ENCODE assay signal across 15 mouse cellular contexts in genomic region chr16:97872657-97873056, GRCm38 (mm10). TPM values are rescaled to one million over a fixed set of nuclear protein-coding genes. Genes with fewer than 3 reads are reported as not detected.
DNase-seq lines count a peak whose midpoint lies in the region; ATAC-seq and TF ChIP-seq lines count a peak whose summit lies in the region.
"Had no signal": no experiment of that assay in that cellular context is flagged by ENCODE, and none has a peak within 500 bp of the region (broad histone marks: within the 10 kb centered on the region; RNA-seq: fewer than 3 reads in every experiment).

No protein-coding gene starts in this region.

- H3K36me3 ChIP-seq in hindbrain, postnatal 0 days (ENCODE audit: insufficient read depth, low read length) = peaks cover 27% of the 10 kb centered on the region
- H3K36me3 ChIP-seq in hindbrain, embryonic 14.5 days (replicated peaks; ENCODE audit: control insufficient read depth, insufficient read depth) = peaks cover 27% of the 10 kb centered on the region
- H3K36me3 ChIP-seq in kidney, postnatal 0 days (ENCODE audit: insufficient read depth, low read length) = peaks cover 19% of the 10 kb centered on the region; the same call in 1 of the 2 replicates

- H3K4me3 ChIP-seq in hindbrain, postnatal 0 days (ENCODE audit: low read length) = no peak overlapping the region
- H3K4me3 ChIP-seq in hindbrain, embryonic 14.5 days (replicated peaks; ENCODE audit: low read length) = no peak overlapping the region
- H3K4me3 ChIP-seq in kidney, postnatal 0 days (replicated peaks; ENCODE audit: low read depth, low read length) = no peak overlapping the region
- H3K4me3 ChIP-seq: forebrain, embryonic 10.5 days; midbrain, embryonic 12.5 days had no signal

- H3K27ac ChIP-seq in hindbrain, postnatal 0 days = no peak overlapping the region
- H3K27ac ChIP-seq in hindbrain, embryonic 14.5 days = no peak overlapping the region
- no peak overlapping the region for H3K27ac ChIP-seq in kidney, postnatal 0 days
- H3K27ac ChIP-seq: forebrain, embryonic 10.5 days; midbrain, embryonic 12.5 days had no signal

- no peak overlapping the region for H3K4me2 ChIP-seq in hindbrain, postnatal 0 days (ENCODE audit: low read depth, low read length)
- no peak overlapping the region for H3K4me2 ChIP-seq in hindbrain, embryonic 14.5 days (replicated peaks)
- no peak overlapping the region for H3K4me2 ChIP-seq in kidney, postnatal 0 days (ENCODE audit: low read length)
- H3K4me2 ChIP-seq: liver, embryonic 11.5 days; midbrain, embryonic 12.5 days had no signal

- no peak for TF ChIP-seq CTCF in hindbrain, postnatal 0 days (IDR thresholded peaks at IDR 0.05; ENCODE audit: low read depth)
- TF ChIP-seq CTCF in kidney, postnatal 0 days (IDR thresholded peaks at IDR 0.05; ENCODE audit: low read depth) = no peak

- H3K27me3 ChIP-seq in hindbrain, postnatal 0 days (ENCODE audit: insufficient read depth, low read length) = no peaks in the 10 kb centered on the region
- H3K27me3 ChIP-seq in hindbrain, embryonic 14.5 days (ENCODE audit: control insufficient read depth, insufficient read depth, low read length) = no peaks in the 10 kb centered on the region
- H3K27me3 ChIP-seq in kidney, postnatal 0 days (ENCODE audit: insufficient read depth, low read length) = no peaks in the 10 kb centered on the region
- H3K27me3 ChIP-seq: midbrain, embryonic 12.5 days had no signal

- peak; percentile 23 for DNase-seq in hindbrain, postnatal 0 days (ENCODE audit: low spot score)
- DNase-seq in hindbrain, embryonic 14.5 days (ENCODE audit: low spot score) = no peak
- peak; percentile 68 for DNase-seq in Muller cell, postnatal 12 days (ENCODE audit: inconsistent ontology term)
- DNase-seq in cerebellum, adult 9-10 months = peak; percentile 25
- DNase-seq in kidney, postnatal 0 days (ENCODE audit: low spot score) = peak; percentile 20
- DNase-seq in frontal cortex, adult 2 months (ENCODE audit: extremely low spot score in 1 of 2, low spot score in 1 of 2) = no peak
- DNase-seq in embryo, embryonic 9.5 days (ENCODE audit: extremely low spot score) = no peak
- no peak for DNase-seq in adrenal gland, postnatal 14 days
- DNase-seq: adrenal gland, postnatal 25 days; heart, adult 11 months; heart, postnatal 10 days had no signal

- 40% methylated on average over 5 of the region's 5 CpGs for WGBS in hindbrain, postnatal 0 days
- 69% methylated on average over 5 of the region's 5 CpGs for WGBS in hindbrain, embryonic 14.5 days
- WGBS in kidney, postnatal 0 days = 60% methylated on average over 5 of the region's 5 CpGs

- no peak for ATAC-seq in hindbrain, postnatal 0 days
- ATAC-seq in hindbrain, embryonic 14.5 days (ENCODE audit: low FRiP score) = no peak
- ATAC-seq in kidney, postnatal 0 days (replicated peaks; ENCODE audit: low FRiP score, low read depth) = peak; percentile 52; the same call in 1 of the 2 replicates

- H3K9me3 ChIP-seq in hindbrain, postnatal 0 days (ENCODE audit: low read length) = no peaks in the 10 kb centered on the region
- no peaks in the 10 kb centered on the region for H3K9me3 ChIP-seq in hindbrain, embryonic 14.5 days (ENCODE audit: control insufficient read depth, low read length)
- no peaks in the 10 kb centered on the region for H3K9me3 ChIP-seq in kidney, postnatal 0 days (replicated peaks; ENCODE audit: low read length)
- H3K9me3 ChIP-seq: forebrain, embryonic 10.5 days; G1E; midbrain, embryonic 12.5 days had no signal

- no peak overlapping the region for H3K9ac ChIP-seq in hindbrain, postnatal 0 days (replicated peaks; ENCODE audit: low read length)
- no peak overlapping the region for H3K9ac ChIP-seq in hindbrain, embryonic 14.5 days
- H3K9ac ChIP-seq in kidney, postnatal 0 days (ENCODE audit: low read depth, low read length) = no peak overlapping the region
- H3K9ac ChIP-seq: midbrain, embryonic 12.5 days had no signal

- H3K4me1 ChIP-seq in hindbrain, postnatal 0 days (ENCODE audit: insufficient read depth, low read length) = no peaks in the 10 kb centered on the region
- no peaks in the 10 kb centered on the region for H3K4me1 ChIP-seq in hindbrain, embryonic 14.5 days (replicated peaks; ENCODE audit: control insufficient read depth, insufficient read depth, low read length)
- no peaks in the 10 kb centered on the region; the same call in 1 of the 2 replicates for H3K4me1 ChIP-seq in kidney, postnatal 0 days (replicated peaks; ENCODE audit: insufficient read depth, low read length)
- H3K4me1 ChIP-seq: forebrain, embryonic 10.5 days; midbrain, embryonic 12.5 days had no signal

RNA-seq across cellular contexts. Expression of gene Prdm15, which starts 21.0 kb away (rescaled TPM):
- total RNA-seq in hindbrain, postnatal 0 days (2014; rRNA removed) = 11.0 and 13.6 TPM in 2 replicates
- polyA plus RNA-seq in hindbrain, postnatal 0 days (2015; fragmentation: Nextera tagmentation; extraction: Ambion mirVana) = 4.1 and 5.5 TPM in 2 replicates
- polyA plus RNA-seq in hindbrain, embryonic 14.5 days (2014; fragmentation: Nextera tagmentation; extraction: Ambion mirVana) = 9.2 and 10.0 TPM in 2 replicates
- 4.3 and 4.4 TPM in 2 replicates for polyA plus RNA-seq in kidney, postnatal 0 days (2015; fragmentation: Nextera tagmentation; extraction: Ambion mirVana)
- polyA plus RNA-seq in frontal cortex, adult 2 months (2012; rRNA removed) = 15.1 and 19.1 TPM in 2 replicates
- total RNA-seq in adrenal gland, postnatal 14 days (2021) = 9.7 and 11.5 TPM in 2 replicates

Comparison
In these comparisons a context has a peak if more than half of its experiments do, and no peak if none do; other contexts are left out.
1. DNase-seq: peak in hindbrain, postnatal 0 days (single experiment), Muller cell, postnatal 12 days (single experiment), cerebellum, adult 9-10 months (single experiment) and kidney, postnatal 0 days (single experiment); none in hindbrain, embryonic 14.5 days (single experiment), frontal cortex, adult 2 months (0 of 2), embryo, embryonic 9.5 days (single experiment) and adrenal gland, postnatal 14 days (single experiment).